In the genomic region with DNA sequence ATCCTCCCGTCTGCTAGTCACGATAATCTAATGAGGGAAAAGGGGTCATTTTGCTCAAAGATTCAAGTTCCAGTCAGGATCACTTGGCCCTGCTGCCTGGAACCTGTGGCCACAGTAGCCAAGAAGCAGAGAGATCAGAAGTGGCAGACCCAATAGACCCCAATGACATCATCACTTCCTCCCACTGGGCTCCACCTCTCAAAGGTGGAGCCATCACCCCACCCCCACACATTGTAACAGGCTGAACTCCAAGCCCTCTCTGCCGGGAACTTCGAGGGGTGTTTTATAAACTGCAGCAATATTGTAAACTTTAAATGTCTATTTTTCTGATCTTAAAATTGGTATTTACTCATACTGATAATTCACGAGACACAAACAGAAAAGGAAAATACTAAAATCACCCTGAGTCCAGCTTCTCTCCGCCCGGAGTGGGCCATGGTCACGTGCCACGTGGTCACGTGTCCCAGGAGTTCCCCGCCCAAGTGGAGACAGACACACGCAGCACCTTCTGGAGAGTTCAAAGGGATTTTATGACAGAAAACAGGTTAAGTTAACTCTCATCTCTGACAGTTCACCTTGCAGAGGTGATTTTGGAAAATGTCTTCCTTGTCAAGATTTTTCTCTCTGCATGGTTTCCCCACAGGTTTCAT, we compare ENCODE assay signal across 11 mouse cellular contexts. TPM values are rescaled to one million over a fixed set of nuclear protein-coding genes. Genes with fewer than 3 reads are reported as not detected.
A peak's percentile ranks its signal among the peaks of the same experiment; 100 is the strongest.
DNase-seq lines count a peak whose midpoint lies in the region; ATAC-seq and TF ChIP-seq lines count a peak whose summit lies in the region.
"Had no signal": no experiment of that assay in that cellular context is flagged by ENCODE, and none has a peak within 500 bp of the region (broad histone marks: within the 10 kb centered on the region; RNA-seq: fewer than 3 reads in every experiment).

No protein-coding gene starts in this region.

- H3K36me3 ChIP-seq in heart, embryonic 10.5 days: no peaks in the 10 kb centered on the region
- no peaks in the 10 kb centered on the region for H3K36me3 ChIP-seq in lung, postnatal 0 days (ENCODE audit: insufficient read depth, low read length)
- no peaks in the 10 kb centered on the region for H3K36me3 ChIP-seq in embryonic facial prominence, embryonic 14.5 days (ENCODE audit: control insufficient read depth, insufficient read depth, low read length)

- H3K4me2 ChIP-seq in lung, postnatal 0 days (replicated peaks; ENCODE audit: low read depth, low read length): no peak overlapping the region
- H3K4me2 ChIP-seq in embryonic facial prominence, embryonic 14.5 days (ENCODE audit: low read depth, low read length): peak overlapping the region; percentile 31

- H3K9ac ChIP-seq in lung, postnatal 0 days (replicated peaks; ENCODE audit: low read depth): no peak overlapping the region
- no peak overlapping the region for H3K9ac ChIP-seq in embryonic facial prominence, embryonic 14.5 days (ENCODE audit: low read depth, low read length)

- no peak for TF ChIP-seq CTCF in lung, postnatal 0 days (IDR thresholded peaks at IDR 0.05)

- intact Hi-C loops in heart, postnatal 36 days (cut with DNase I): no loop called here

- TF ChIP-seq EP300 in lung, postnatal 0 days (IDR thresholded peaks at IDR 0.05): no peak

- peaks cover 15% of the 10 kb centered on the region; the same call in 1 of the 2 replicates for H3K4me1 ChIP-seq in heart, embryonic 10.5 days
- no peaks in the 10 kb centered on the region for H3K4me1 ChIP-seq in lung, postnatal 0 days (ENCODE audit: insufficient read depth, low read depth, low read length)
- no peaks in the 10 kb centered on the region for H3K4me1 ChIP-seq in embryonic facial prominence, embryonic 14.5 days (ENCODE audit: control insufficient read depth, insufficient read depth, low read length)

- no peak overlapping the region for H3K27ac ChIP-seq in heart, embryonic 10.5 days
- no peak overlapping the region for H3K27ac ChIP-seq in lung, postnatal 0 days (ENCODE audit: low read length)
- H3K27ac ChIP-seq in embryonic facial prominence, embryonic 14.5 days (replicated peaks; ENCODE audit: low read depth, low read length): no peak overlapping the region

- peak overlapping the region; percentile 24; the same call in 1 of the 2 replicates for H3K4me3 ChIP-seq in heart, embryonic 10.5 days
- no peak overlapping the region for H3K4me3 ChIP-seq in lung, postnatal 0 days (ENCODE audit: low read depth, low read length)
- no peak overlapping the region for H3K4me3 ChIP-seq in embryonic facial prominence, embryonic 14.5 days (ENCODE audit: low read depth, low read length)

- 24% methylated on average over 12 of the region's 12 CpGs for WGBS in heart, embryonic 10.5 days
- 23% methylated on average over 12 of the region's 12 CpGs for WGBS in lung, postnatal 0 days
- 27% methylated on average over 12 of the region's 12 CpGs for WGBS in embryonic facial prominence, embryonic 14.5 days

- no peaks in the 10 kb centered on the region for H3K27me3 ChIP-seq in heart, embryonic 10.5 days (ENCODE audit: insufficient read depth, poor library complexity, severe bottlenecking)
- H3K27me3 ChIP-seq in lung, postnatal 0 days (replicated peaks; ENCODE audit: insufficient read depth, low read length): no peaks in the 10 kb centered on the region
- H3K27me3 ChIP-seq in embryonic facial prominence, embryonic 14.5 days (replicated peaks; ENCODE audit: control insufficient read depth, insufficient read depth, low read length): no peaks in the 10 kb centered on the region

- DNase-seq in heart, embryonic 10.5 days (ENCODE audit: low spot score): no peak
- no peak for DNase-seq in heart, postnatal 36 days
- DNase-seq in lung, postnatal 0 days (ENCODE audit: low spot score): peak; percentile 30
- DNase-seq in lung, postnatal 4 days: no peak
- DNase-seq in embryonic facial prominence, embryonic 14.5 days (ENCODE audit: low spot score): no peak
- DNase-seq in lung, postnatal 36 days: peak; percentile 28
- DNase-seq in right cerebral cortex, postnatal 4 days: no peak
- DNase-seq: layer of hippocampus, adult 9-11 months had no signal

- 0 out of 2 replicates have a peak, but pooled peaks have one; percentile 40 for ATAC-seq in lung, postnatal 0 days
- ATAC-seq in embryonic facial prominence, embryonic 14.5 days (ENCODE audit: low read depth): no peak
- no peak for ATAC-seq in erythroblast, adult 5-6 weeks (replicated peaks; ENCODE audit: low FRiP score, poor library complexity, severe bottlenecking)

- H3K9me3 ChIP-seq in heart, embryonic 10.5 days: no peaks in the 10 kb centered on the region
- no peaks in the 10 kb centered on the region for H3K9me3 ChIP-seq in lung, postnatal 0 days (ENCODE audit: low read length)
- H3K9me3 ChIP-seq in embryonic facial prominence, embryonic 14.5 days (ENCODE audit: control insufficient read depth, low read length): no peaks in the 10 kb centered on the region

RNA-seq across cellular contexts. Expression of a gene that starts 8.2 kb away (rescaled TPM):
- polyA plus RNA-seq in heart, embryonic 10.5 days (2016; fragmentation: Nextera tagmentation; extraction: Ambion mirVana): 3.4 and 4.2 TPM in 2 replicates
- total RNA-seq in heart, postnatal 36 days (2021): 1 to 10 TPM; 8.4 to 10.0 TPM
- polyA plus RNA-seq in lung, postnatal 0 days (2015; fragmentation: Nextera tagmentation; extraction: Ambion mirVana): 8.3 and 8.5 TPM in 2 replicates
- 3.8 and 4.7 TPM in 2 replicates for polyA plus RNA-seq in embryonic facial prominence, embryonic 14.5 days (2014; fragmentation: Nextera tagmentation; extraction: Ambion mirVana)
- total RNA-seq in erythroblast, adult 5-6 weeks (2015; ENCODE audit: low replicate concordance): 0.19 and 0.42 TPM in 2 replicates
- total RNA-seq in erythroblast, adult 5-6 weeks (2017; ENCODE audit: low replicate concordance): 1.4 and 2.5 TPM in 2 replicates

RNA-seq across cellular contexts. Expression of a gene that starts 14.0 kb away (rescaled TPM):
- 0.14 TPM in 1 of 2 replicates, not detected in the other for polyA plus RNA-seq in heart, embryonic 10.5 days (2016; fragmentation: Nextera tagmentation; extraction: Ambion mirVana)
- total RNA-seq in heart, postnatal 36 days (2021): not detected
- polyA plus RNA-seq in lung, postnatal 0 days (2015; fragmentation: Nextera tagmentation; extraction: Ambion mirVana): 17.9 and 21.6 TPM in 2 replicates
- not detected in 2 replicates for polyA plus RNA-seq in embryonic facial prominence, embryonic 14.5 days (2014; fragmentation: Nextera tagmentation; extraction: Ambion mirVana)
- total RNA-seq in erythroblast, adult 5-6 weeks (2015; ENCODE audit: low replicate concordance): not detected in 2 replicates
- not detected in 2 replicates for total RNA-seq in erythroblast, adult 5-6 weeks (2017; ENCODE audit: low replicate concordance)
- total RNA-seq: adrenal gland, adult 18-20 months had no signal
- polyA plus RNA-seq: heart, postnatal 0 days had no signal

Comparison
In these comparisons a context has a peak if more than half of its experiments do, and no peak if none do; other contexts are left out.
1. DNase-seq: peak in lung, postnatal 0 days (single experiment) and lung, postnatal 36 days (single experiment); none in heart, embryonic 10.5 days (single experiment), heart, postnatal 36 days (0 of 2), lung, postnatal 4 days (0 of 2), embryonic facial prominence, embryonic 14.5 days (single experiment) and right cerebral cortex, postnatal 4 days (single experiment).
2. RNA of a gene that starts 14.0 kb away (polyA plus RNA-seq): 17.9 to 21.6 TPM in lung, postnatal 0 days; 0.14 TPM in heart, embryonic 10.5 days and not detected in embryonic facial prominence, embryonic 14.5 days; every median in the first group is over 10 times any median in the second.